Mouse (Mus musculus): Measurements from ENCODE around the gene Tmsb10. TPM values are rescaled to one million over a fixed set of nuclear protein-coding genes. Genes with fewer than 3 reads are reported as not detected.

The Tmsb10 gene
- 714 TPM for polyA plus RNA-seq (2015; fragmentation: Illumina TruSeq; extraction: RNeasy Lipid Tissue Mini Kit (QIAGEN cat#74804); ENCODE audit: low read depth, low replicate concordance)

DNA sequence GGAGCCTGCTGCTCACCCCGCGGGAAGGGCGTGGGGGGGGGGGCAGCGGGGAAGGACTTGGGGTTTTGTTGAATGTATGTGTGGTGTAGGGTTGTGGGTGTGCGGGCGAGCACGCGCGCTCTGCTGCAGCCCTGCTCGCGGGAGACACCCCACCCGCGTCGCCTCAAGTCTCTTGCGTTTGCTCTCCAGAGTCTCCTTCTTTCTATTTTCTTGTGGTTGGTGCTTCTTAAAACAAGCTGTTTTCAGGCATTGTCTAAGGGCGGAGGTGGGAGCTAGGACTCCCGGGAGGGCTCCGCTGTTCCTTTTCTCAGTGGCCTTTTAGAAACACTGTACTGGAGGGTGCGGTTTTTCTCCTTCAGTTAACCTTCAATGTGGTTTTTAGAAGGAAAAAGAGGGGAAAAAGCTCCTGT is at the start of gene Tmsb10:
TSS of gene Tmsb10 (minus strand) at position 87 of the 410 bp plus-strand sequence.

Other genes with a start within 250 kb of the Tmsb10 start
- 2.4 TPM for gene Tcf7l1, start 169.5 kb downstream of the Tmsb10 start, polyA plus RNA-seq (2015; fragmentation: Illumina TruSeq; extraction: RNeasy Lipid Tissue Mini Kit (QIAGEN cat#74804); ENCODE audit: low read depth, low replicate concordance)
- 74.0 TPM for gene Kcmf1, start 58.8 kb downstream of the Tmsb10 start, polyA plus RNA-seq (2015; fragmentation: Illumina TruSeq; extraction: RNeasy Lipid Tissue Mini Kit (QIAGEN cat#74804); ENCODE audit: low read depth, low replicate concordance)